Mouse (Mus musculus) heart, adult 8-10 months (tissue): Measurements from ENCODE around the gene Fhod1. TPM values are rescaled to one million over a fixed set of nuclear protein-coding genes. Genes with fewer than 3 reads are reported as not detected.

Experiments used
- DNase-seq: peaks from one replicate; pipeline ENCODE4 v3.0.0; 2022; ENCODE audit warnings: low spot score
- total RNA-seq, 4 experiments: library from RNA; stranded (reverse); gene quantifications; 2 replicates each; pipeline ENCODE4 v1.2.4; 2022

Gene Fhod1
- total RNA-seq, 4 experiments from 2014 or later, result 5.8 to 8.1 (median 6.3) TPM

GRCm38 (mm10) chr8:105318662-105319190 lies 29.0 kb downstream of the Fhod1 start:
- DNase-seq, result no peak

- DNase-seq, result no peak
Observed at GRCm38 (mm10) chr8:105317941-105318340, 29.8 kb downstream of the Fhod1 start.

- DNase-seq, result no peak
Observed at GRCm38 (mm10) chr8:105315073-105315769, 32.5 kb downstream of the Fhod1 start.

- DNase-seq, result no peak
Observed at GRCm38 (mm10) chr8:105313622-105314402, 33.9 kb downstream of the Fhod1 start.

- DNase-seq, result no peak
Observed at GRCm38 (mm10) chr8:105312891-105313481, 34.8 kb downstream of the Fhod1 start.

GRCm38 (mm10) chr8:105311718-105312117 lies 36.0 kb downstream of the Fhod1 start:
- no peak for DNase-seq

GRCm38 (mm10) chr8:105310118-105310517 lies 37.6 kb downstream of the Fhod1 start:
- no peak for DNase-seq

- DNase-seq, result no peak
Observed at GRCm38 (mm10) chr8:105309142-105309847, 38.5 kb downstream of the Fhod1 start.

GRCm38 (mm10) chr8:105308428-105308827 lies 39.3 kb downstream of the Fhod1 start:
- DNase-seq, result no peak

- no peak for DNase-seq
Observed at GRCm38 (mm10) chr8:105307670-105308069, 40.1 kb downstream of the Fhod1 start.

GRCm38 (mm10) chr8:105306146-105306691 lies 41.5 kb downstream of the Fhod1 start:
- no peak for DNase-seq

GRCm38 (mm10) chr8:105305211-105306145 lies 42.3 kb downstream of the Fhod1 start, which contains the start of gene Elmo3:
Gene Elmo3, plus strand, starts transcription at chr8:105305601.
- no peak for DNase-seq

- DNase-seq, result no peak
Observed at GRCm38 (mm10) chr8:105304325-105305210, 43.2 kb downstream of the Fhod1 start.

GRCm38 (mm10) chr8:105303874-105304273 lies 43.9 kb downstream of the Fhod1 start:
- DNase-seq, result no peak

- no peak for DNase-seq
Observed at GRCm38 (mm10) chr8:105303396-105303795, 44.4 kb downstream of the Fhod1 start.

- DNase-seq, result no peak
Observed at GRCm38 (mm10) chr8:105299962-105300361, 47.8 kb downstream of the Fhod1 start.

GRCm38 (mm10) chr8:105298351-105299252 lies 49.2 kb downstream of the Fhod1 start:
- no peak for DNase-seq
